Mouse (Mus musculus) CH12.LX (cell line): ENCODE measurements around the gene Izumo3. TPM values are rescaled to one million over a fixed set of nuclear protein-coding genes. Genes with fewer than 3 reads are reported as not detected.
"Not testable (repeated sequence)": the region's sequence is repeated elsewhere in the genome, so short reads cannot be mapped to it uniquely, and the experiment has no call there.

Experiments used
- DNase-seq: peaks from one replicate; pipeline ENCODE4 v3.0.0-alpha.2; 2013; ENCODE audit errors: extremely low read depth
- H3K27ac ChIP-seq: 2 replicates; pipeline ENCODE4 v1.5.1; 2012; ENCODE audit warnings: low read depth, mild to moderate bottlenecking, control low read depth, moderate library complexity; ENCODE audit not compliant: insufficient read depth
- H3K27me3 ChIP-seq: replicated peaks from 2 replicates; pipeline ENCODE3; 2012; ENCODE audit warnings: inconsistent platforms
- H3K36me3 ChIP-seq, 2 experiments: replicated peaks in 1 of 2; 2 replicates each; pipeline versions ENCODE3 to v1.6.1; 2012; ENCODE audit warnings: inconsistent platforms in 1 of 2, low read length in 1 of 2, mild to moderate bottlenecking in 1 of 2, mixed read lengths in 1 of 2, moderate library complexity in 1 of 2; ENCODE audit not compliant: control insufficient read depth in 1 of 2, insufficient read depth in 1 of 2
- H3K4me1 ChIP-seq, 2 experiments: 2 replicates each; pipeline ENCODE4 v1.6.1; 2012; ENCODE audit warnings: inconsistent platforms in 1 of 2, moderate library complexity in 1 of 2; ENCODE audit not compliant: insufficient read depth in 2 of 2, control insufficient read depth in 1 of 2
- H3K4me2 ChIP-seq: 2 replicates; pipeline ENCODE4 v1.6.1; 2012; ENCODE audit warnings: low read depth, mild to moderate bottlenecking, control low read depth; ENCODE audit not compliant: poor library complexity, insufficient read depth, severe bottlenecking
- H3K4me3 ChIP-seq, 3 experiments: fragments of 150-350 bp in 1 of 3; sonication (generic) in 1 of 3; replicated peaks in 1 of 3; 2 replicates each; pipeline versions ENCODE3 to v1.5.1; 2011 to 2012; ENCODE audit warnings: low read depth in 2 of 3, low read length in 2 of 3, mild to moderate bottlenecking in 2 of 3, moderate library complexity in 2 of 3, control low read depth in 1 of 3, improper control_type of control experiment in 1 of 3, inconsistent platforms in 1 of 3, mixed read lengths in 1 of 3; ENCODE audit not compliant: poor library complexity in 1 of 3
- H3K79me2 ChIP-seq: replicated peaks from 2 replicates; pipeline ENCODE4 v1.6.1; 2012; ENCODE audit warnings: mild to moderate bottlenecking, moderate library complexity; ENCODE audit not compliant: control insufficient read depth, poor library complexity, insufficient read depth, severe bottlenecking; ENCODE audit errors: extremely low read depth
- H3K9ac ChIP-seq: 2 replicates; pipeline ENCODE4 v1.6.1; 2012; ENCODE audit warnings: low read depth, mild to moderate bottlenecking, control low read depth, moderate library complexity; ENCODE audit not compliant: insufficient read depth
- H3K9me3 ChIP-seq: replicated peaks from 2 replicates; pipeline ENCODE3; 2012; ENCODE audit warnings: low read length, inconsistent platforms, mixed read lengths
- E2F4 ChIP-seq: IDR thresholded peaks from 2 replicates; pipeline ENCODE4 v1.6.1; 2011; ENCODE audit warnings: low read depth, low read length, improper control_type of control experiment; ENCODE audit not compliant: insufficient replicate concordance
- IRF4 ChIP-seq: IDR thresholded peaks from 2 replicates; pipeline ENCODE4 v1.6.1; 2014; ENCODE audit warnings: low read depth, mild to moderate bottlenecking, inconsistent platforms, low read length, improper control_type of control experiment
- JUN ChIP-seq: IDR thresholded peaks from 2 replicates; pipeline ENCODE4 v1.6.1; 2011; ENCODE audit warnings: low read depth, mild to moderate bottlenecking, low read length, improper control_type of control experiment, moderate library complexity; ENCODE audit not compliant: insufficient read depth
- JUND ChIP-seq: conservative IDR thresholded peaks from 2 replicates; pipeline ENCODE4 v1.6.1; 2011; ENCODE audit warnings: low read depth, low read length, improper control_type of control experiment
- MAFK ChIP-seq: IDR thresholded peaks from 2 replicates; pipeline ENCODE4 v1.6.1; 2011; ENCODE audit warnings: low read length, improper control_type of control experiment; ENCODE audit not compliant: insufficient replicate concordance
- POLR2AphosphoS2 ChIP-seq: IDR thresholded peaks from 2 replicates; pipeline ENCODE4 v1.6.1; 2011; ENCODE audit warnings: low read depth, low read length, improper control_type of control experiment
- USF1 ChIP-seq: IDR thresholded peaks from 2 replicates; pipeline ENCODE4 v1.6.1; 2014; ENCODE audit warnings: low read depth, mild to moderate bottlenecking, inconsistent platforms, low read length, improper control_type of control experiment
- ZNF384 ChIP-seq: IDR thresholded peaks from 2 replicates; pipeline ENCODE4 v1.6.1; 2012; ENCODE audit warnings: low read depth, low read length, improper control_type of control experiment, inconsistent platforms
- dilution Hi-C: fragments of 300-500 bp; cut with MboI; formaldehyde crosslinking; loops from 2 replicates; pipeline ENCODE4 v1.14.3; 2020; ENCODE audit warnings: low sequenced_read_pairs; ENCODE audit not compliant: extremely low pct_unique_long_range_greater_than_20kb, extremely low pct_ligation_motif_present
- in situ Hi-C: fragments of 300-500 bp; cut with MboI; formaldehyde crosslinking; loops from 3 replicates; pipeline ENCODE4 v1.14.3; 2019; ENCODE audit warnings: low sequenced_read_pairs, low pct_ligation_motif_present, low pct_unique_long_range_greater_than_20kb, mixed read lengths
- polyA plus RNA-seq: library from polyadenylated mRNA; unstranded; fragments of >175 nt; gene quantifications from 2 replicates; pipeline ENCODE4 v1.2.1, GENCODE M21; 2012; ENCODE audit warnings: low read depth; ENCODE audit not compliant: insufficient read length
- total RNA-seq, 2 experiments: library from RNA; depleted of rRNA; stranded (reverse); fragments of 300-350 nt in 1 of 2; fragments of >200 nt in 1 of 2; gene quantifications; 2 replicates each; pipeline ENCODE4 v1.2.3; 2012 to 2014

The Izumo3 gene
- total RNA-seq (2012; rRNA removed), result not detected in 2 replicates
- not detected in 2 replicates for total RNA-seq (2014; rRNA removed)
- not detected in 2 replicates for polyA plus RNA-seq

DNA sequence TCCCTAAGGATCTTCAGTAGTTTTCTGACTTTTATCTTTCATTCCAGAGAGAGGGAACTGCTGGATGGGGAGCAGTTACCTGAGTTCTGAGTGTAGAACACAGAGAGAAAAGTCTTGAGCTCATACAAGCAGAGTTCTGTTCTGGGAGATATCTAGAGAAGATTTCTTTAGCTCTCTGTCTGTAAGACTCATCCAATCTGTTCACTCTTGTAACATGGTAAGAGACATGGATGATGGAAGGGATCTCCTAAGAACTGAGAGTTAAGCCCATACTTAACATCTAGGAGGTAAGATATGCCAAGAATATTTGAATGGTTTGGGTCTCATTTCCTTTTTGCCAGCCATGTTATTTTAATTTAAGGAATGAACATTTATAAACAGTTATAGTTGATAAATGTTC, at the start of gene Izumo3:
Gene Izumo3, minus strand, starts transcription at position 101 of the 400 bp plus-strand sequence.
- Histone ChIP-seq H3K36me3 (no peaks in the 10 kb centered on the region), H3K79me2 (no peaks in the 10 kb centered on the region), H3K4me3 (no peak within 1 kb of the TSS), H3K9me3 (peaks cover 38% of the 10 kb centered on the region), H3K27me3 (no peaks in the 10 kb centered on the region), H3K27ac (no peak within 1 kb of the TSS), H3K4me1 (no peaks in the 10 kb centered on the region), H3K4me2 (no peak within 1 kb of the TSS), H3K9ac (no peak within 1 kb of the TSS)
- no peak for DNase-seq
- no peak for TF ChIP-seq USF1
- dilution Hi-C loops (no loop called here), in situ Hi-C loops (no loop called here)

DNA sequence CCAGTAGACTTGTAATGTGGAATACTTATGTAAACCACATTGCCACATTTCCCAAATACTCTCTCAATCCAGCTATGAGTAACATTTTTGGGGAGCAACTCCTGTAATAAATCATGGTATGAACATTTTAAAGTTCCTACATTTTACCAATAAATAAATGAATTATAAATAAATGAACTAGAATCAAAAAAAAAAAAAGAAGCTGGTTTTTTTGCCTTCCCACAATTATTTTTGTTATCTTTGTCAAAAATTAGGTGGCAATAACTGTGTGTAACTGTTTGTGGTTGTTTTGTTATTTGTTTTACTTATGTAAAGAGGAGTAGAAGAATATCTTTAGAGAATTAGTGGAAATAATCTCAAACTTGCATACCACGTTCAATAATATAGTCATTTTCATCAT, 44.6 kb upstream of the Izumo3 start, which contains the start of gene Gm12666:
Gene Gm12666, minus strand, starts transcription at position 101 of the 400 bp plus-strand sequence.
- DNase-seq, dilution Hi-C loops: not testable (repeated sequence)

DNA sequence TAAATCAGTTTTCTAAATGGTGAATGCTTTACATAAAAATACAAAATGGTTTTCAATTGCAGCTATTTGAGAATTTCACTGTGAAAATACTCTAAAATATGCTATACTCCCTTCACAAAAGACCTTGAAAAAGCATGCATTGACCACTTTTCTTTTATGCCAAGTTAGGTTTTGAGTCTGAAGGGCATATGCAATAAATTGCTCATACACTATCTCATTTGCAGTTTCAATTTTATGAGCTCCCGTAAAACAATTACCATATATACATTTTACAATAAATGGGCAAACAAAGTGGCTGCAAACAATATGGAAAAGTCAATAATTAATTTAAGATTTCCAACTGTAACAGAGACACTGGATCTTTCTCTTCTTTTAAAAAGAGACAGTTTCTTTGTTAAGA, 5.6 kb upstream of the Izumo3 start:
- Histone ChIP-seq H3K79me2 (no peaks in the 10 kb centered on the region), H3K36me3 (no peaks in the 10 kb centered on the region), H3K4me3 (no peak overlapping the region), H3K9ac (no peak overlapping the region), H3K4me2 (no peak overlapping the region)
- no peak for DNase-seq
- TF ChIP-seq ZNF384 (no peak), JUN (no peak), E2F4 (no peak), IRF4 (no peak), JUND (no peak), POLR2AphosphoS2 (no peak), MAFK (no peak)
- TF ChIP-seq, all 38 proteins: peak for 0
- H3K27ac ChIP-seq, result no peak overlapping the region
- peaks cover 31% of the 10 kb centered on the region for H3K9me3 ChIP-seq
- dilution Hi-C loops, result no loop called here
- in situ Hi-C loops, result no loop called here
- no peaks in the 10 kb centered on the region for H3K27me3 ChIP-seq
- H3K4me1 ChIP-seq, result no peaks in the 10 kb centered on the region

More for the DNA sequence above, 44.6 kb upstream of the Izumo3 start, which contains the start of gene Gm12666:
- H3K27me3 ChIP-seq, H3K4me1 ChIP-seq, H3K9ac ChIP-seq, H3K79me2 ChIP-seq, H3K4me2 ChIP-seq, H3K9me3 ChIP-seq, H3K4me3 ChIP-seq, H3K27ac ChIP-seq, H3K36me3 ChIP-seq, in situ Hi-C loops: not testable (repeated sequence)
